Mouse (Mus musculus) mouse trophoblast stem cell (cell line): ENCODE measurements around the gene Chic2.

ENCODE experiments used
- in situ Hi-C, 2 experiments: fragments of 300-500 bp; cut with MseI, MboI; formaldehyde crosslinking; loops; 2 replicates in 1 of 2; 3 replicates in 1 of 2; pipeline ENCODE4 v1.15.1; 2025

The Chic2 gene

GRCm38 (mm10) chr5:75044310-75044904, at the start of gene Chic2:
Gene Chic2 (minus strand): TSS chr5:75044774.
- in situ Hi-C loops = no loop called here

- in situ Hi-C loops = no loop called here
Observed at GRCm38 (mm10) chr5:75085906-75086305, 41.3 kb upstream of the Chic2 start.

GRCm38 (mm10) chr5:75085521-75085875, 40.9 kb upstream of the Chic2 start:
- in situ Hi-C loops = no loop called here

- in situ Hi-C loops = no loop called here
Observed at GRCm38 (mm10) chr5:75084871-75085520, 40.4 kb upstream of the Chic2 start.

GRCm38 (mm10) chr5:75084393-75084870, 39.9 kb upstream of the Chic2 start:
- in situ Hi-C loops = no loop called here

GRCm38 (mm10) chr5:75083591-75084392, 39.2 kb upstream of the Chic2 start:
- in situ Hi-C loops = no loop called here

- in situ Hi-C loops = no loop called here
Observed at GRCm38 (mm10) chr5:75083061-75083460, 38.5 kb upstream of the Chic2 start.

GRCm38 (mm10) chr5:75082439-75082838, 37.9 kb upstream of the Chic2 start:
- in situ Hi-C loops = no loop called here

GRCm38 (mm10) chr5:75079564-75079963, 35.0 kb upstream of the Chic2 start:
- in situ Hi-C loops = no loop called here

- in situ Hi-C loops = no loop called here
Observed at GRCm38 (mm10) chr5:75077051-75077380, 32.4 kb upstream of the Chic2 start.

GRCm38 (mm10) chr5:75076326-75077050, 31.9 kb upstream of the Chic2 start:
- in situ Hi-C loops = no loop called here

- in situ Hi-C loops = no loop called here
Observed at GRCm38 (mm10) chr5:75075383-75075941, 30.9 kb upstream of the Chic2 start, which contains the start of gene Gsx2. Gene Gsx2 (plus strand): TSS chr5:75075601.

GRCm38 (mm10) chr5:75074537-75075382, 30.2 kb upstream of the Chic2 start:
- in situ Hi-C loops = no loop called here

- in situ Hi-C loops = no loop called here
Observed at GRCm38 (mm10) chr5:75074132-75074531, 29.6 kb upstream of the Chic2 start.

- in situ Hi-C loops = no loop called here
Observed at GRCm38 (mm10) chr5:75073684-75074083, 29.1 kb upstream of the Chic2 start.

- in situ Hi-C loops = no loop called here
Observed at GRCm38 (mm10) chr5:75073167-75073566, 28.6 kb upstream of the Chic2 start.

GRCm38 (mm10) chr5:75072532-75072931, 28.0 kb upstream of the Chic2 start:
- in situ Hi-C loops = no loop called here

- in situ Hi-C loops = no loop called here
Observed at GRCm38 (mm10) chr5:75071951-75072350, 27.4 kb upstream of the Chic2 start.

- in situ Hi-C loops = no loop called here
Observed at GRCm38 (mm10) chr5:75070656-75071375, 26.2 kb upstream of the Chic2 start.

GRCm38 (mm10) chr5:75070132-75070531, 25.6 kb upstream of the Chic2 start:
- in situ Hi-C loops = no loop called here
